Mouse (Mus musculus): ENCODE measurements around the gene Sdcbp2.
"Not testable (repeated sequence)": the region's sequence is repeated elsewhere in the genome, so short reads cannot be mapped to it uniquely, and the experiment has no call there.

The Sdcbp2 gene

GRCm38 (mm10) chr2:151566856-151567255, 5.6 kb upstream of the Sdcbp2 start:
- in situ Hi-C loops (cut with MseI, MboI): no loop called here

GRCm38 (mm10) chr2:151569452-151569851, 3.0 kb upstream of the Sdcbp2 start:
- in situ Hi-C loops (cut with MseI, MboI): no loop called here

- in situ Hi-C loops (cut with MseI, MboI): no loop called here
Observed at GRCm38 (mm10) chr2:151573667-151574066, 1.2 kb downstream of the Sdcbp2 start.

GRCm38 (mm10) chr2:151574607-151575006, 2.2 kb downstream of the Sdcbp2 start:
- in situ Hi-C loops (cut with MseI, MboI): no loop called here

GRCm38 (mm10) chr2:151575119-151575698, 2.8 kb downstream of the Sdcbp2 start:
- in situ Hi-C loops (cut with MseI, MboI): no loop called here

GRCm38 (mm10) chr2:151575699-151576389, 3.4 kb downstream of the Sdcbp2 start:
- in situ Hi-C loops (cut with MseI, MboI): no loop called here

GRCm38 (mm10) chr2:151579183-151579582, 6.8 kb downstream of the Sdcbp2 start:
- in situ Hi-C loops (cut with MseI, MboI): no loop called here

GRCm38 (mm10) chr2:151580945-151581344, 8.5 kb downstream of the Sdcbp2 start:
- in situ Hi-C loops (cut with MseI, MboI): no loop called here

GRCm38 (mm10) chr2:151585934-151586333, 13.5 kb downstream of the Sdcbp2 start:
- in situ Hi-C loops (cut with MseI, MboI): no loop called here

- in situ Hi-C loops (cut with MseI, MboI): no loop called here
Observed at GRCm38 (mm10) chr2:151586807-151587206, 14.4 kb downstream of the Sdcbp2 start.

GRCm38 (mm10) chr2:151587306-151587705, 14.9 kb downstream of the Sdcbp2 start:
- in situ Hi-C loops (cut with MseI, MboI): no loop called here

- in situ Hi-C loops (cut with MseI, MboI): no loop called here
Observed at GRCm38 (mm10) chr2:151598068-151598467, 25.6 kb downstream of the Sdcbp2 start.

- in situ Hi-C loops (cut with MseI, MboI): no loop called here
Observed at GRCm38 (mm10) chr2:151602106-151602505, 29.7 kb downstream of the Sdcbp2 start.

- in situ Hi-C loops (cut with MseI, MboI): no loop called here
Observed at GRCm38 (mm10) chr2:151603630-151604029, 31.2 kb downstream of the Sdcbp2 start.

GRCm38 (mm10) chr2:151605437-151605987, 33.1 kb downstream of the Sdcbp2 start:
- in situ Hi-C loops (cut with MseI, MboI): no loop called here

- in situ Hi-C loops (cut with MseI, MboI): no loop called here
Observed at GRCm38 (mm10) chr2:151608435-151608834, 36.0 kb downstream of the Sdcbp2 start.

- in situ Hi-C loops (cut with MseI, MboI): no loop called here
Observed at GRCm38 (mm10) chr2:151609974-151610373, 37.6 kb downstream of the Sdcbp2 start.

- in situ Hi-C loops (cut with MseI, MboI): not testable (repeated sequence)
Observed at GRCm38 (mm10) chr2:151615779-151616178, 43.4 kb downstream of the Sdcbp2 start.

- in situ Hi-C loops (cut with MseI, MboI): no loop called here
Observed at GRCm38 (mm10) chr2:151616551-151617329, 44.3 kb downstream of the Sdcbp2 start.

- in situ Hi-C loops (cut with MseI, MboI): no loop called here
Observed at GRCm38 (mm10) chr2:151623776-151624175, 51.4 kb downstream of the Sdcbp2 start.

- in situ Hi-C loops (cut with MseI, MboI): no loop called here
Observed at GRCm38 (mm10) chr2:151626296-151626695, 53.9 kb downstream of the Sdcbp2 start.

GRCm38 (mm10) chr2:151628011-151628410, 55.6 kb downstream of the Sdcbp2 start:
- in situ Hi-C loops (cut with MseI, MboI): no loop called here

Measured in mouse trophoblast stem cell (cell line).